Mouse (Mus musculus) large intestine, adult 2 months (tissue): ENCODE data around the gene Adora1. TPM values are rescaled to one million over a fixed set of nuclear protein-coding genes. Genes with fewer than 3 reads are reported as not detected.

ENCODE experiments used
- DNase-seq: peaks from one replicate; pipeline ENCODE4 v3.0.0-alpha.2; 2012; ENCODE audit warnings: low read depth, low spot score
- WGBS: fragments of 180-500 bp; shearing (Covaris S2); methylation state at CpG from one replicate; pipeline ENCODE4 v1.1.7; 2018; 5-methylcytosine and 5-hydroxymethylcytosine counted together
- polyA plus RNA-seq: library from polyadenylated mRNA; depleted of rRNA; stranded (reverse); fragments of >200 nt; gene quantifications from 2 replicates; pipeline ENCODE4 v1.2.3, GENCODE M21; 2012

Gene Adora1
- polyA plus RNA-seq, 1 experiment: 1.4 TPM

- DNase-seq: no peak
- WGBS: 86% methylated on average over 15 of the region's 15 CpGs
These were observed 37.8 kb downstream of the Adora1 start for GRCm38 (mm10) chr1:134197325-134197982.

- 45% methylated on average over 4 of the region's 4 CpGs for WGBS
- peak; percentile 46 for DNase-seq
These were observed 38.8 kb downstream of the Adora1 start for GRCm38 (mm10) chr1:134196386-134196785.

- 61% methylated on average over 4 of the region's 4 CpGs for WGBS
- DNase-seq: no peak
These were observed 39.3 kb downstream of the Adora1 start for GRCm38 (mm10) chr1:134195979-134196378.

- WGBS: 53% methylated on average over 3 of the region's 3 CpGs
- no peak for DNase-seq
These were observed 39.7 kb downstream of the Adora1 start for GRCm38 (mm10) chr1:134195571-134195970.

- 39% methylated on average over 2 of the region's 2 CpGs for WGBS
- DNase-seq: no peak
These were observed 40.1 kb downstream of the Adora1 start for GRCm38 (mm10) chr1:134195117-134195516.

- 86% methylated on average over 16 of the region's 16 CpGs for WGBS
- DNase-seq: no peak
These were observed 40.8 kb downstream of the Adora1 start for GRCm38 (mm10) chr1:134194298-134195022.

- DNase-seq: no peak
- WGBS: 55% methylated on average over 7 of the region's 7 CpGs
These were observed 41.5 kb downstream of the Adora1 start for GRCm38 (mm10) chr1:134193674-134194197.

- 86% methylated on average over 1 of the region's 1 CpGs for WGBS
These were observed 42.1 kb downstream of the Adora1 start, which contains the start of gene Mybph for GRCm38 (mm10) chr1:134193126-134193525. Mybph (plus strand) TSS chr1:134193448.

GRCm38 (mm10) chr1:134192024-134192423 lies 43.2 kb downstream of the Adora1 start:
- no peak for DNase-seq
- WGBS: 48% methylated on average over 4 of the region's 4 CpGs

More at GRCm38 (mm10) chr1:134193126-134193525, 42.1 kb downstream of the Adora1 start, which contains the start of gene Mybph:
- DNase-seq: no peak

- DNase-seq: no peak
- 85% methylated on average over 5 of the region's 5 CpGs for WGBS
These were observed 44.0 kb downstream of the Adora1 start for GRCm38 (mm10) chr1:134191192-134191591.

GRCm38 (mm10) chr1:134188989-134189729 lies 46.1 kb downstream of the Adora1 start:
- WGBS: 16% methylated on average over 12 of the region's 12 CpGs
- peak; percentile 27 for DNase-seq

- WGBS: 96% methylated on average over 5 of the region's 5 CpGs
- DNase-seq: no peak
These were observed 47.0 kb downstream of the Adora1 start for GRCm38 (mm10) chr1:134188217-134188616.

GRCm38 (mm10) chr1:134184089-134184488 lies 51.1 kb downstream of the Adora1 start:
- 77% methylated on average over 4 of the region's 4 CpGs for WGBS

GRCm38 (mm10) chr1:134182025-134182424 lies 53.2 kb downstream of the Adora1 start, which contains the start of gene Chil1:
Chil1 (plus strand) TSS chr1:134182176.
- WGBS: 59% methylated on average over 4 of the region's 4 CpGs
- DNase-seq: no peak

More at GRCm38 (mm10) chr1:134184089-134184488, 51.1 kb downstream of the Adora1 start:
- DNase-seq: no peak

- WGBS: 73% methylated on average over 5 of the region's 5 CpGs
- no peak for DNase-seq
These were observed 57.3 kb downstream of the Adora1 start for GRCm38 (mm10) chr1:134177976-134178375.

GRCm38 (mm10) chr1:134173081-134173480 lies 62.1 kb downstream of the Adora1 start:
- WGBS: 57% methylated on average over 7 of the region's 7 CpGs
- DNase-seq: no peak

- 82% methylated on average over 8 of the region's 8 CpGs for WGBS
- DNase-seq: no peak
These were observed 66.1 kb downstream of the Adora1 start for GRCm38 (mm10) chr1:134168985-134169697.

- DNase-seq: no peak
- WGBS: 36% methylated on average over 3 of the region's 3 CpGs
These were observed 66.7 kb downstream of the Adora1 start for GRCm38 (mm10) chr1:134168567-134168966.
